Mouse (Mus musculus): ENCODE data around the gene Ncor2. TPM values are rescaled to one million over a fixed set of nuclear protein-coding genes. Genes with fewer than 3 reads are reported as not detected.
"Not testable (repeated sequence)": the region's sequence is repeated elsewhere in the genome, so short reads cannot be mapped to it uniquely, and the experiment has no call there.

Gene Ncor2
- polyA plus RNA-seq, 1 experiment from 2014 or later, result 23.6 TPM

GRCm38 (mm10) chr5:125199086-125199485, 20.1 kb upstream of the Ncor2 start:
- DNase-seq (ENCODE audit: low spot score) (no peak), ATAC-seq (ENCODE audit: insufficient number of reproducible peaks, low FRiP score, low TSS enrichment, low read depth) (no peak)
- WGBS, result 91% methylated on average over 6 of the region's 6 CpGs
- Histone ChIP-seq H3K4me2 (ENCODE audit: low read depth, severe bottlenecking) (no peak overlapping the region), H3K27ac (replicated peaks; ENCODE audit: low read depth, low read length) (no peak overlapping the region), H3K27me3 (ENCODE audit: control insufficient read depth, insufficient read depth, low read length) (no peaks in the 10 kb centered on the region), H3K9ac (ENCODE audit: low read length) (no peak overlapping the region), H3K4me1 (ENCODE audit: control insufficient read depth, insufficient read depth, low read length) (peaks cover 7% of the 10 kb centered on the region), H3K4me3 (ENCODE audit: low read depth, low read length) (no peak overlapping the region), H3K36me3 (ENCODE audit: control insufficient read depth, insufficient read depth, low read length) (no peaks in the 10 kb centered on the region), H3K9me3 (ENCODE audit: control insufficient read depth, low read length) (no peaks in the 10 kb centered on the region)

- not testable (repeated sequence) for DNase-seq (ENCODE audit: low spot score)
These were observed 18.3 kb upstream of the Ncor2 start for GRCm38 (mm10) chr5:125197325-125197724.

GRCm38 (mm10) chr5:125196054-125196453, 17.0 kb upstream of the Ncor2 start:
- no peaks in the 10 kb centered on the region for H3K36me3 ChIP-seq (ENCODE audit: control insufficient read depth, insufficient read depth, low read length)
- no peak overlapping the region for H3K4me3 ChIP-seq (ENCODE audit: low read depth, low read length)
- no peaks in the 10 kb centered on the region for H3K27me3 ChIP-seq (ENCODE audit: control insufficient read depth, insufficient read depth, low read length)
- no peak overlapping the region for H3K4me2 ChIP-seq (ENCODE audit: low read depth, severe bottlenecking)
- no peaks in the 10 kb centered on the region for H3K4me1 ChIP-seq (ENCODE audit: control insufficient read depth, insufficient read depth, low read length)
- DNase-seq (ENCODE audit: low spot score), result no peak
- ATAC-seq (ENCODE audit: insufficient number of reproducible peaks, low FRiP score, low TSS enrichment, low read depth), result no peak
- H3K9ac ChIP-seq (ENCODE audit: low read length), result no peak overlapping the region
- 79% methylated on average over 13 of the region's 13 CpGs for WGBS
- no peak overlapping the region for H3K27ac ChIP-seq (replicated peaks; ENCODE audit: low read depth, low read length)
- H3K9me3 ChIP-seq (ENCODE audit: control insufficient read depth, low read length), result no peaks in the 10 kb centered on the region

More at GRCm38 (mm10) chr5:125197325-125197724, 18.3 kb upstream of the Ncor2 start:
- not testable (repeated sequence) for H3K36me3 ChIP-seq (ENCODE audit: control insufficient read depth, insufficient read depth, low read length); ATAC-seq (ENCODE audit: insufficient number of reproducible peaks, low FRiP score, low TSS enrichment, low read depth); H3K4me2 ChIP-seq (ENCODE audit: low read depth, severe bottlenecking); H3K9me3 ChIP-seq (ENCODE audit: control insufficient read depth, low read length); H3K4me1 ChIP-seq (ENCODE audit: control insufficient read depth, insufficient read depth, low read length); H3K4me3 ChIP-seq (ENCODE audit: low read depth, low read length); H3K9ac ChIP-seq (ENCODE audit: low read length); H3K27ac ChIP-seq (replicated peaks; ENCODE audit: low read depth, low read length); H3K27me3 ChIP-seq (ENCODE audit: control insufficient read depth, insufficient read depth, low read length)
- 29% methylated on average over 2 of the region's 2 CpGs for WGBS

DNA sequence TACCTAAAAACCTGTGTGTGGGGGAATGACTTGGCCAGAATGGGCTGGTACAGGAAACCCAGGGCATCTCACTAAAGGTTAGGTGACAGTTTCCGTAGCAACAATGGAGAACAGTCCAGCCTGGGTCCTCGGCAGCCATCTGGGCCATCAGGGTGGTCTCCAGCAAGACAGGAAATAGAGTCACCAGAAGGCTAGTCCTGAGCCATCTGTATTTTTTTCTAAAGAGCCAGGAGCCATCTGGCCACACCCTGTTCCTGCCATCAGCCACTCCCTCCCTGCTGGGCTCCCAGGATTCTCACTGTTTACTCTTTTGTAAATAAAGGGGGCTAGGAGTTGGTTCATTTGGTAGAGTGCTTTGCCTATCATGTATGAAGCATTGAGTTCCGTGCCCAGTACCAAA, 16.1 kb upstream of the Ncor2 start:
- no peak for DNase-seq (ENCODE audit: low spot score)
- no peak for ATAC-seq (ENCODE audit: insufficient number of reproducible peaks, low FRiP score, low TSS enrichment, low read depth)
- WGBS, result 51% methylated on average over 3 of the region's 3 CpGs
- Histone ChIP-seq H3K27me3 (ENCODE audit: control insufficient read depth, insufficient read depth, low read length) (no peaks in the 10 kb centered on the region), H3K36me3 (ENCODE audit: control insufficient read depth, insufficient read depth, low read length) (no peaks in the 10 kb centered on the region), H3K9ac (ENCODE audit: low read length) (no peak overlapping the region), H3K27ac (replicated peaks; ENCODE audit: low read depth, low read length) (no peak overlapping the region), H3K4me1 (ENCODE audit: control insufficient read depth, insufficient read depth, low read length) (no peaks in the 10 kb centered on the region), H3K4me3 (ENCODE audit: low read depth, low read length) (no peak overlapping the region), H3K4me2 (ENCODE audit: low read depth, severe bottlenecking) (no peak overlapping the region), H3K9me3 (ENCODE audit: control insufficient read depth, low read length) (no peaks in the 10 kb centered on the region)

DNA sequence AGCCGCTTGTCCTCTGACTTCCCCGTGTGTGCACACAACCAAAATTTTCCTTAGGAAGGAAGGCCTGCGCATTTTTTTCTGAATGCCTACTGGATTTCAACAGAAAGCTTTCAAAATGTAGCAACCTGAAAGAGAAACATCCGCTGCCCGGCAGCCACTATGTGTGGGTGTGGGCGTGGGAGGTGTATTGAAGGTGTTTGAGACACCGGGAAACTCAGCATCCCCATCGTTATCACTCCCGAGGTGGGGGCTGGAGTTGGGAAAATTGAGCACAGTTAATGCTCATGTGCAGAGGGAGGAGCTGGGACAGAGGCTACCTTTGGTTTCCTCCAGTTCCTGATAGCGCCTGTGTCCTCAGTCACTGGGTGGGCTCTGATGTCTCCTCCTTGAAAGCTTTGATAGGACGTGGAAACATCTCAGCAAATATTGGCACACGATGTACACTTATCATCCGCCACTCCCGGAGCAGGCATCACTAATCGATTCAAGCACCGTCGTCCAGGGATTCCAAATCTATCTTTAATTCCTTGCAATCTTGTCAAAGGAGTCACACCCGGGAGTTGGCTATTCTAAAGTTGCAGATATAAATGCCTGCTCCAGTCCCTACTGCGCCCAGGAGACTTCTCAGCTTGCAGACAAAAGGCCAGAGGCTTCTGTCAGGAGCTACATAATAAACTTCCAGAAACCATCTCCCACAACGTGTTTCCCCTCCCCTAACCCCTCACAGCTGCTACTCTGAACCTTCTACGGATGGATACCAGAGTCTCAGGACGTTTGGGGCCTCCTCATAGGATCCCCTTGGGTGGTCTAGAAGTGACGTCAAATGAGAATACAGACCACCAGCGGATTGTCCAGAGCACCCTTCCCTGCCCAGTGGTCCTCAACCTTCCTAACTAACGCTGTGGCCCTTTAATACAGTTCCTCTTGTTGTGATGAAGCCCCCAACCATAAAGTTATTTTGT, 14.7 kb upstream of the Ncor2 start:
- Histone ChIP-seq H3K9me3 (ENCODE audit: control insufficient read depth, low read length) (no peaks in the 10 kb centered on the region), H3K4me1 (ENCODE audit: control insufficient read depth, insufficient read depth, low read length) (no peaks in the 10 kb centered on the region), H3K9ac (ENCODE audit: low read length) (no peak overlapping the region), H3K4me2 (ENCODE audit: low read depth, severe bottlenecking) (no peak overlapping the region), H3K36me3 (ENCODE audit: control insufficient read depth, insufficient read depth, low read length) (no peaks in the 10 kb centered on the region), H3K4me3 (ENCODE audit: low read depth, low read length) (no peak overlapping the region), H3K27me3 (ENCODE audit: control insufficient read depth, insufficient read depth, low read length) (no peaks in the 10 kb centered on the region), H3K27ac (replicated peaks; ENCODE audit: low read depth, low read length) (no peak overlapping the region)
- 68% methylated on average over 25 of the region's 25 CpGs for WGBS
- ATAC-seq (ENCODE audit: insufficient number of reproducible peaks, low FRiP score, low TSS enrichment, low read depth) (no peak), DNase-seq (ENCODE audit: low spot score) (no peak)

GRCm38 (mm10) chr5:125191608-125192007, 12.6 kb upstream of the Ncor2 start:
- H3K4me1 ChIP-seq (ENCODE audit: control insufficient read depth, insufficient read depth, low read length), result no peaks in the 10 kb centered on the region
- DNase-seq (ENCODE audit: low spot score) (no peak), ATAC-seq (ENCODE audit: insufficient number of reproducible peaks, low FRiP score, low TSS enrichment, low read depth) (no peak)
- no peaks in the 10 kb centered on the region for H3K36me3 ChIP-seq (ENCODE audit: control insufficient read depth, insufficient read depth, low read length)
- no peaks in the 10 kb centered on the region for H3K27me3 ChIP-seq (ENCODE audit: control insufficient read depth, insufficient read depth, low read length)
- no peak overlapping the region for H3K4me3 ChIP-seq (ENCODE audit: low read depth, low read length)
- no peak overlapping the region for H3K9ac ChIP-seq (ENCODE audit: low read length)
- WGBS, result 53% methylated on average over 9 of the region's 9 CpGs
- no peaks in the 10 kb centered on the region for H3K9me3 ChIP-seq (ENCODE audit: control insufficient read depth, low read length)
- no peak overlapping the region for H3K27ac ChIP-seq (replicated peaks; ENCODE audit: low read depth, low read length)
- H3K4me2 ChIP-seq (ENCODE audit: low read depth, severe bottlenecking), result no peak overlapping the region

DNA sequence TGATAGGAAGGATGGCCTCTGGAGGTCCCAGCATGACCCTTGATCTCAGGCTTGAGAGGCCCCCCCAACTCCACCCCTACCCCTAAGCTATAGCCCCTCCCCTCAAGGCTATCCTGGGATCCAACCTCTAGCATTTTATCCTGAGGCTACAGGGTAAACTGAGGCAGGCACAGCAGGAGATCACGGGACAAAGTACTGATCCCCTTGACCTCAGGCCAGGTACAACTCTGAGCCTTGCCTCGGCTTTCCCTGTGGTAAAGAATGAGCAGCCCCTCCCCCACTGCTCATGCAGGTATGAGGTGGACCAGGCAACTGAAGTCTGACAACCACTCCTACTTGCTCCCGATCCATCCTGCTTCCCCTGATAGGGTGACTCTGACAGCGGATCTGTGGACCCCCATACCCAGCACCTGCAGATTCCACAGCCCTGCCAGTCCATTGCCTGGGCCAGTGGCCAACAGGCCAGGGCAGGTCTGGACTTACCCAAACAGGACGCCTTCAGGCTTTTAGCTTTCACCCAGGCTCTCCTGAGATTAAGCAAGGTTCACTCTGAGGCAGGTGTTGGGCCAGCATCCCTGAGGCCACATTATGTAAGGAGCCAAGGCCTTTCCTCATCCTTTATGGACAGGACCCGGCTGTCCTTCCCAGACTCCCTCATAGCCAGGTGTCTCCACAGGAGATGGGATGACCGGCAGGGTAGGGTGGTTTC, 11.2 kb upstream of the Ncor2 start:
- ATAC-seq (ENCODE audit: insufficient number of reproducible peaks, low FRiP score, low TSS enrichment, low read depth) (no peak), DNase-seq (ENCODE audit: low spot score) (no peak)
- Histone ChIP-seq H3K27ac (replicated peaks; ENCODE audit: low read depth, low read length) (no peak overlapping the region), H3K4me2 (ENCODE audit: low read depth, severe bottlenecking) (no peak overlapping the region), H3K9me3 (ENCODE audit: control insufficient read depth, low read length) (no peaks in the 10 kb centered on the region), H3K27me3 (ENCODE audit: control insufficient read depth, insufficient read depth, low read length) (no peaks in the 10 kb centered on the region), H3K36me3 (ENCODE audit: control insufficient read depth, insufficient read depth, low read length) (no peaks in the 10 kb centered on the region), H3K4me3 (ENCODE audit: low read depth, low read length) (no peak overlapping the region), H3K4me1 (ENCODE audit: control insufficient read depth, insufficient read depth, low read length) (peaks cover 4% of the 10 kb centered on the region; the same call in 1 of the 2 replicates), H3K9ac (ENCODE audit: low read length) (no peak overlapping the region)
- WGBS, result 76% methylated on average over 7 of the region's 7 CpGs

DNA sequence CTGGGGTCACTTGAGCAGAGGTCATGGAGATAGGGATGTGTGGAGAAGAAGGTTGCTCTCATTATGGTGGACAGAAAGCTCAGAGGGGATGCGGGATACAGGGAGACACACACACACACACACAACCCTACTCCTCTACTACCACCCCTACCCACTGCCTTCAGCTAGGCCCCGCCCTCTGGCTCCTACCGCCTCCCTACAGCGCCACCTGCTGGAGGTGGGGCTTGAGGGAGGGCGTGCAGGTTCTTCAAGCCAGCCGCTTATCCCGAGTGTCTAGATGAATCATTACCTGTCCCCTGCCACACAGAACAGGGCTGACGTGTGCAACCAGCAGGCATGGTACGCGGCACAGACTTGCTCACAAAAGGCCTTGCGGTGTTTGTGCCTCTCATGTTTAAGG, 10.6 kb upstream of the Ncor2 start:
- Histone ChIP-seq H3K27me3 (ENCODE audit: control insufficient read depth, insufficient read depth, low read length) (no peaks in the 10 kb centered on the region), H3K4me1 (ENCODE audit: control insufficient read depth, insufficient read depth, low read length) (peaks cover 10% of the 10 kb centered on the region), H3K4me3 (ENCODE audit: low read depth, low read length) (no peak overlapping the region), H3K36me3 (ENCODE audit: control insufficient read depth, insufficient read depth, low read length) (no peaks in the 10 kb centered on the region), H3K9ac (ENCODE audit: low read length) (no peak overlapping the region), H3K27ac (replicated peaks; ENCODE audit: low read depth, low read length) (no peak overlapping the region), H3K4me2 (ENCODE audit: low read depth, severe bottlenecking) (no peak overlapping the region), H3K9me3 (ENCODE audit: control insufficient read depth, low read length) (no peaks in the 10 kb centered on the region)
- DNase-seq (ENCODE audit: low spot score), result peak; percentile 77
- WGBS, result 37% methylated on average over 11 of the region's 11 CpGs
- ATAC-seq (ENCODE audit: insufficient number of reproducible peaks, low FRiP score, low TSS enrichment, low read depth), result no peak
